Mouse (Mus musculus) kidney, embryonic 15.5 days (tissue): ENCODE measurements around the gene Tbc1d7. TPM values are rescaled to one million over a fixed set of nuclear protein-coding genes. Genes with fewer than 3 reads are reported as not detected.

Experiments used
- ATAC-seq: fragments of 200-750 bp; cut with Nextera tagmentation; replicated peaks from 2 replicates; pipeline ENCODE4 v1.8.0; 2017; ENCODE audit warnings: moderate TSS enrichment; ENCODE audit not compliant: low FRiP score
- H3K27ac ChIP-seq: fragments of 300-500 bp; sonication (generic); 2 replicates; pipeline ENCODE4 v1.5.1; 2015; ENCODE audit warnings: mild to moderate bottlenecking, inconsistent platforms
- H3K27me3 ChIP-seq: fragments of 300-500 bp; sonication (generic); 2 replicates; pipeline ENCODE4 v1.6.1; 2015; ENCODE audit warnings: inconsistent platforms
- H3K36me3 ChIP-seq: fragments of 300-500 bp; sonication (generic); 2 replicates; pipeline ENCODE4 v1.6.1; 2015; ENCODE audit warnings: inconsistent platforms
- H3K4me1 ChIP-seq: fragments of 300-500 bp; sonication (generic); 2 replicates; pipeline ENCODE4 v1.6.1; 2015; ENCODE audit warnings: inconsistent platforms
- H3K4me2 ChIP-seq: fragments of 300-500 bp; sonication (generic); 2 replicates; pipeline ENCODE4 v1.6.1; 2015; ENCODE audit warnings: moderate library complexity, mild to moderate bottlenecking, inconsistent platforms
- H3K4me3 ChIP-seq: fragments of 300-500 bp; sonication (generic); replicated peaks from 2 replicates; pipeline ENCODE4 v1.5.1; 2015; ENCODE audit warnings: mild to moderate bottlenecking, inconsistent platforms
- H3K9ac ChIP-seq: fragments of 300-500 bp; sonication (generic); 2 replicates; pipeline ENCODE4 v1.6.1; 2015; ENCODE audit warnings: mild to moderate bottlenecking, inconsistent platforms
- H3K9me3 ChIP-seq: fragments of 300-500 bp; sonication (generic); replicated peaks from 2 replicates; pipeline ENCODE4 v1.6.1; 2016; ENCODE audit warnings: inconsistent platforms
- WGBS: fragments of 180-500 bp; shearing (Covaris S2); methylation state at CpG from one replicate; pipeline ENCODE4 v1.1.7; 2015; ENCODE audit warnings: mixed read lengths; 5-methylcytosine and 5-hydroxymethylcytosine counted together
- polyA plus RNA-seq: library from polyadenylated mRNA; unstranded; fragments of >200 nt; fragmentation: Nextera tagmentation; extraction: Ambion mirVana; gene quantifications from 2 replicates; pipeline ENCODE4 v1.2.1, GENCODE M21; 2015

Gene Tbc1d7
- polyA plus RNA-seq, 1 experiment from 2014 or later: 54.7 TPM

- H3K9ac ChIP-seq: no peak overlapping the region
- no peaks in the 10 kb centered on the region for H3K9me3 ChIP-seq
- H3K4me1 ChIP-seq: peaks cover 21% of the 10 kb centered on the region
- no peak overlapping the region for H3K4me2 ChIP-seq
- H3K27ac ChIP-seq: no peak overlapping the region
- 41% methylated on average over 16 of the region's 16 CpGs for WGBS
- ATAC-seq: no peak
- H3K27me3 ChIP-seq: no peaks in the 10 kb centered on the region; the same call in 1 of the 2 replicates
- H3K36me3 ChIP-seq: no peaks in the 10 kb centered on the region
- H3K4me3 ChIP-seq: no peak overlapping the region
Observed at GRCm38 (mm10) chr13:43208914-43209439, 37.7 kb upstream of the Tbc1d7 start.

GRCm38 (mm10) chr13:43206118-43206683 lies 34.9 kb upstream of the Tbc1d7 start:
- Histone ChIP-seq H3K27me3 (no peaks in the 10 kb centered on the region), H3K9me3 (no peaks in the 10 kb centered on the region), H3K9ac (no peak overlapping the region), H3K4me3 (no peak overlapping the region), H3K4me2 (no peak overlapping the region), H3K36me3 (no peaks in the 10 kb centered on the region), H3K27ac (no peak overlapping the region), H3K4me1 (peaks cover 13% of the 10 kb centered on the region)
- no peak for ATAC-seq
- 80% methylated on average over 12 of the region's 12 CpGs for WGBS

- WGBS: 58% methylated on average over 5 of the region's 5 CpGs
- Histone ChIP-seq H3K4me2 (no peak overlapping the region), H3K4me1 (peaks cover under 1% of the 10 kb centered on the region), H3K27me3 (no peaks in the 10 kb centered on the region), H3K9me3 (no peaks in the 10 kb centered on the region), H3K36me3 (no peaks in the 10 kb centered on the region), H3K27ac (no peak overlapping the region), H3K4me3 (no peak overlapping the region), H3K9ac (no peak overlapping the region)
- no peak for ATAC-seq
Observed at GRCm38 (mm10) chr13:43203641-43204040, 32.3 kb upstream of the Tbc1d7 start.

DNA sequence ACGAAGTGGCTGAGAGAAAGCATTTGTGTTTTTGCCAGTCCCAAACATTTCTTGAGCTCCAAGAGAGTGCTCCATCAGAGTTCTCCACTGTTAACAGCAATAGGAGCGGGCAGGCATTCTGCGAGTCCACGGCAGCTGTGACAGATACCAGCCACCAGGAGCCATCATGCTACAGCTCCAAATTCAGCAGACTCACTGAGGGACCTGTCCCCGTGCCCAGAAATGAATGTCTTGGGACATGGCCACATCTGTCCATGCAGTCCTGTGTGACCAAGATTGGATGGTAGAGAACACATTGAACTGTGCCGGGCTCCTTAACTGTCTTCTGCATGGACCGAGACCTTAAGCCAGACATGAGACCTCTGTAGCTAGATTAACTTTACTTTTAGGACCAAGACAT lies 31.9 kb upstream of the Tbc1d7 start:
- 86% methylated on average over 7 of the region's 7 CpGs for WGBS
- ATAC-seq: no peak
- no peaks in the 10 kb centered on the region for H3K27me3 ChIP-seq
- no peaks in the 10 kb centered on the region for H3K36me3 ChIP-seq
- no peak overlapping the region for H3K4me2 ChIP-seq
- no peaks in the 10 kb centered on the region for H3K9me3 ChIP-seq
- no peak overlapping the region for H3K9ac ChIP-seq
- H3K4me1 ChIP-seq: no peaks in the 10 kb centered on the region
- H3K27ac ChIP-seq: no peak overlapping the region
- no peak overlapping the region for H3K4me3 ChIP-seq

DNA sequence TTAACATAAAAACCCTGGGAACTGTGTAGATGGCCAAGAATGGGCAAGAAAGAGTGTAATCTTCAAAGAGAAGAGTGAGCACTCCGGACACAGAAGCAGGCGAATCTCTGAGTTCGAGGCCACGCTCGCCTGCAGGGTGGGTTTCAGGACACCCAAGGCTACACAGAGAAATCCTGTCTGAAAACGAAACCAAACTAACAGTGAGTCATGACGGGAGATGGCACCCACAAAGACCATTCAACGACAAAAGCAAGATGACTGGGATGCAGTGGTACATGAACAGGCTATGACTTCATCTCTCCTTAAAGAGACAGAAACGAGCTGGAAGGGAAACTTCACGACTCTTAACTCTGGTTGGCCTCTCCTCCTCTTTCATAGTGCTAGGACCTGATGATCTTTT lies 31.1 kb upstream of the Tbc1d7 start:
- 86% methylated on average over 10 of the region's 10 CpGs for WGBS
- Histone ChIP-seq H3K4me3 (no peak overlapping the region), H3K36me3 (no peaks in the 10 kb centered on the region), H3K9ac (no peak overlapping the region), H3K9me3 (no peaks in the 10 kb centered on the region), H3K4me2 (no peak overlapping the region), H3K4me1 (no peaks in the 10 kb centered on the region), H3K27me3 (no peaks in the 10 kb centered on the region), H3K27ac (no peak overlapping the region)
- ATAC-seq: no peak

GRCm38 (mm10) chr13:43201033-43201432 lies 29.7 kb upstream of the Tbc1d7 start:
- Histone ChIP-seq H3K9ac (no peak overlapping the region), H3K4me1 (no peaks in the 10 kb centered on the region), H3K27ac (no peak overlapping the region), H3K4me2 (0 out of 2 replicates have a peak overlapping the region, but pooled peaks have one; percentile 24), H3K4me3 (no peak overlapping the region), H3K9me3 (no peaks in the 10 kb centered on the region), H3K36me3 (no peaks in the 10 kb centered on the region), H3K27me3 (no peaks in the 10 kb centered on the region)
- 45% methylated on average over 22 of the region's 22 CpGs for WGBS
- no peak for ATAC-seq

GRCm38 (mm10) chr13:43200473-43200872 lies 29.2 kb upstream of the Tbc1d7 start:
- Histone ChIP-seq H3K27me3 (no peaks in the 10 kb centered on the region), H3K9ac (no peak overlapping the region), H3K4me3 (no peak overlapping the region), H3K4me1 (no peaks in the 10 kb centered on the region), H3K9me3 (no peaks in the 10 kb centered on the region), H3K27ac (no peak overlapping the region), H3K36me3 (no peaks in the 10 kb centered on the region), H3K4me2 (peak overlapping the region; percentile 24; the same call in 1 of the 2 replicates)
- ATAC-seq: 0 out of 2 replicates have a peak, but pooled peaks have one; percentile 33
- WGBS: 78% methylated on average over 22 of the region's 22 CpGs

GRCm38 (mm10) chr13:43199749-43200148 lies 28.4 kb upstream of the Tbc1d7 start:
- no peaks in the 10 kb centered on the region for H3K27me3 ChIP-seq
- no peak overlapping the region for H3K4me2 ChIP-seq
- H3K27ac ChIP-seq: no peak overlapping the region
- WGBS: 72% methylated on average over 5 of the region's 5 CpGs
- H3K4me1 ChIP-seq: no peaks in the 10 kb centered on the region
- H3K4me3 ChIP-seq: no peak overlapping the region
- no peaks in the 10 kb centered on the region for H3K9me3 ChIP-seq
- no peak for ATAC-seq
- no peak overlapping the region for H3K9ac ChIP-seq
- H3K36me3 ChIP-seq: no peaks in the 10 kb centered on the region

DNA sequence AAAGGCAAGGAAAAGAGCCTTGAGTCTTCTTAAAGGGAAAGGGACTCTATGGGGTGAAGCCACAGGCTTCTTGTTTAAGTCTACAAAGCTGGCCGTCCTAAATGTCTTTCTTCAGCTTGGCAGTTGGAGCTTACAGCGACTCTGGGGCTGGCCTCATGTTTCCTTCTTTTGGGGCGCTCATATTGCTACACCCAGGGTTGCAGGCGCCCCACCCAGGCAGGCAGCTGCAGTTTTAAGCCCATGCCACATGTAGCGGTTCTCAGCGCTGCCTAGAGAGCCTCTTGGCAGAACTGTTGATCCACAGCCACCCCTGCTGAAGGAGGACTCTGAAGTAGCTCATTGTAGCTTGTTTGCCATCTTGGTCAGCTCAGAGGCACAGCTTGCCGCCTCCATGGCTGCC lies 28.0 kb upstream of the Tbc1d7 start:
- WGBS: 90% methylated on average over 7 of the region's 7 CpGs
- no peak overlapping the region for H3K27ac ChIP-seq
- no peak for ATAC-seq

GRCm38 (mm10) chr13:43197187-43197586 lies 25.9 kb upstream of the Tbc1d7 start:
- H3K27ac ChIP-seq: no peak overlapping the region
- no peak overlapping the region for H3K4me2 ChIP-seq
- no peak overlapping the region for H3K9ac ChIP-seq
- 62% methylated on average over 6 of the region's 6 CpGs for WGBS
- no peaks in the 10 kb centered on the region for H3K9me3 ChIP-seq
- no peak overlapping the region for H3K4me3 ChIP-seq
- ATAC-seq: no peak
- H3K27me3 ChIP-seq: no peaks in the 10 kb centered on the region
- no peaks in the 10 kb centered on the region for H3K36me3 ChIP-seq
- H3K4me1 ChIP-seq: no peaks in the 10 kb centered on the region; the same call in 1 of the 2 replicates

More for the DNA sequence above, 28.0 kb upstream of the Tbc1d7 start:
- no peaks in the 10 kb centered on the region for H3K36me3 ChIP-seq
- H3K27me3 ChIP-seq: no peaks in the 10 kb centered on the region
- H3K9ac ChIP-seq: no peak overlapping the region
- H3K4me2 ChIP-seq: no peak overlapping the region
- H3K4me3 ChIP-seq: no peak overlapping the region
- H3K4me1 ChIP-seq: no peaks in the 10 kb centered on the region
- no peaks in the 10 kb centered on the region for H3K9me3 ChIP-seq

DNA sequence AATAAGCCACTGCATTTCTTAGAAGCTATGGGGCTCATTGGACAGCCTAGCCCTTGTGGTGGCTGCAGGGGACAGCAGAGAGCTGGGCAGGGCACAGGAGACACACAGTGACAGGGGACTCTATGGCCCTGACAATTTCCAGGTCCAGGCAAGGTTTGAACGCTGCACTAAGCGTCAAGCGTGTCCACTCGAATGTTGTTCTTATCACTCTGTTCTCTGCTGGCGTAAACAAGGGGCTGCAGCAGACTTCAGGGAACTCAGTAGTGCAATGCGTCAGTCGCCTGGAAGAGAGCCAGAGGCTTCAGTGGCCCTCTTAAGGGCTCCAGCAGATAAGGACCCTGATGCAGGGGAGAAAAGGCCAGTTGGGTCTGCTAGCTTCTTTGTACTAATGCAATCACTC lies 24.7 kb upstream of the Tbc1d7 start:
- ATAC-seq: no peak
- H3K4me1 ChIP-seq: peaks cover 11% of the 10 kb centered on the region
- no peaks in the 10 kb centered on the region for H3K9me3 ChIP-seq
- no peak overlapping the region for H3K9ac ChIP-seq
- no peak overlapping the region for H3K4me2 ChIP-seq
- H3K27me3 ChIP-seq: no peaks in the 10 kb centered on the region
- H3K4me3 ChIP-seq: no peak overlapping the region
- no peaks in the 10 kb centered on the region for H3K36me3 ChIP-seq
- H3K27ac ChIP-seq: no peak overlapping the region
- WGBS: 40% methylated on average over 7 of the region's 7 CpGs

GRCm38 (mm10) chr13:43193932-43194331 lies 22.6 kb upstream of the Tbc1d7 start:
- H3K9me3 ChIP-seq: no peaks in the 10 kb centered on the region
- H3K4me1 ChIP-seq: peaks cover 12% of the 10 kb centered on the region
- ATAC-seq: no peak
- 97% methylated on average over 8 of the region's 8 CpGs for WGBS
- no peak overlapping the region for H3K4me2 ChIP-seq
- no peak overlapping the region for H3K9ac ChIP-seq
- H3K36me3 ChIP-seq: no peaks in the 10 kb centered on the region
- no peak overlapping the region for H3K4me3 ChIP-seq
- H3K27ac ChIP-seq: no peak overlapping the region
- H3K27me3 ChIP-seq: no peaks in the 10 kb centered on the region

GRCm38 (mm10) chr13:43193266-43193665 lies 22.0 kb upstream of the Tbc1d7 start:
- no peak overlapping the region for H3K27ac ChIP-seq
- no peak for ATAC-seq
- whole genome bisulfite sequencing: 68% methylated on average over 7 of the region's 7 CpGs

More at GRCm38 (mm10) chr13:43193266-43193665, 22.0 kb upstream of the Tbc1d7 start:
- Histone ChIP-seq H3K36me3 (no peaks in the 10 kb centered on the region), H3K4me2 (no peak overlapping the region), H3K9ac (no peak overlapping the region), H3K4me1 (peaks cover 12% of the 10 kb centered on the region), H3K4me3 (no peak overlapping the region), H3K27me3 (no peaks in the 10 kb centered on the region), H3K9me3 (no peaks in the 10 kb centered on the region)
